Mouse (Mus musculus) brain, embryonic 14.5 days (tissue): ENCODE measurements around the gene Plscr2.

Experiments
- CTCF ChIP-seq: fragments of 200-500 bp; IDR thresholded peaks from 2 replicates; pipeline ENCODE4 v1.5.1; 2012; ENCODE audit warnings: inconsistent platforms, mild to moderate bottlenecking, moderate library complexity, borderline replicate concordance; ENCODE audit not compliant: insufficient read depth, insufficient read length; ENCODE audit errors: extremely low read depth
- POLR2A ChIP-seq: fragments of 200-500 bp; IDR thresholded peaks from 2 replicates; pipeline ENCODE4 v1.6.1; 2012; ENCODE audit warnings: mild to moderate bottlenecking, inconsistent platforms, borderline replicate concordance; ENCODE audit not compliant: poor library complexity, insufficient read depth, insufficient read length, severe bottlenecking; ENCODE audit errors: extremely low read depth

GRCm38 (mm10) chr9:92276360-92276759 is 958 bp downstream of the Plscr2 start:
- TF ChIP-seq POLR2A (no peak), CTCF (no peak)
